Mouse (Mus musculus) brown adipose tissue, adult 24 weeks (tissue): ENCODE data around the gene Cntnap2. TPM values are rescaled to one million over a fixed set of nuclear protein-coding genes. Genes with fewer than 3 reads are reported as not detected.

Experiments
- H3K27ac ChIP-seq: fragments of 200-500 bp; replicated peaks from 2 replicates; pipeline ENCODE4 v1.5.1; 2012; ENCODE audit warnings: low read depth, mild to moderate bottlenecking, low read length
- H3K4me1 ChIP-seq: fragments of 200-500 bp; 2 replicates; pipeline ENCODE4 v1.6.1; 2012; ENCODE audit warnings: low read length, mixed read lengths; ENCODE audit not compliant: control insufficient read depth, insufficient read depth, insufficient read length
- H3K4me3 ChIP-seq: fragments of 200-500 bp; 2 replicates; pipeline ENCODE4 v1.5.1; 2012; ENCODE audit warnings: low read depth, mild to moderate bottlenecking, low read length, moderate library complexity; ENCODE audit not compliant: insufficient read depth
- polyA plus RNA-seq: library from polyadenylated mRNA; stranded (reverse); fragments of >200 nt; gene quantifications from 2 replicates; pipeline ENCODE4 v1.2.4, GENCODE M21; 2012; ENCODE audit not compliant: missing spikeins, insufficient read depth, insufficient read length

Gene Cntnap2
- polyA plus RNA-seq, 1 experiment: not detected

- no peak overlapping the region for H3K4me3 ChIP-seq
- no peak overlapping the region for H3K27ac ChIP-seq
- no peaks in the 10 kb centered on the region for H3K4me1 ChIP-seq
Measured at GRCm38 (mm10) chr6:46924709-46925108, 1865.6 kb downstream of the Cntnap2 start.

DNA sequence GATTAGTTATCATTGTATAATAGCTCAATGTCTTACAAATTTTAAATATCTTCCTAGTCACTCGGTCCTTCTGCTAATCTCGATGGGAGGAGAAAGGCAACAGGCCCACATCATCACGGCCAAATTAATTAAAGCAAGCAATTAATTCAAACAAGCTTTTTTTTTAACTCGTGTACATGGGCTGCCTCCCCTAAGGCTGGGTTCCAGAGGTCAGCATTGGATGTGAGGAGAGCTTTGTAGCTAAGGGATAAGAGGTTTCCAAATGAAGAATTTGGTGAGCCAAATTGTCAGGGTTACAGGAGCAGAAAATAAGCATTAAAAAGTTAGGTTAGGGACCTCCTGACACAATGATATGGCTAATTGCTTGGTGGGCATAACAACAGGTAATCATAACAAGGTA lies 1886.5 kb downstream of the Cntnap2 start:
- no peaks in the 10 kb centered on the region for H3K4me1 ChIP-seq
- H3K27ac ChIP-seq: no peak overlapping the region
- H3K4me3 ChIP-seq: no peak overlapping the region

DNA sequence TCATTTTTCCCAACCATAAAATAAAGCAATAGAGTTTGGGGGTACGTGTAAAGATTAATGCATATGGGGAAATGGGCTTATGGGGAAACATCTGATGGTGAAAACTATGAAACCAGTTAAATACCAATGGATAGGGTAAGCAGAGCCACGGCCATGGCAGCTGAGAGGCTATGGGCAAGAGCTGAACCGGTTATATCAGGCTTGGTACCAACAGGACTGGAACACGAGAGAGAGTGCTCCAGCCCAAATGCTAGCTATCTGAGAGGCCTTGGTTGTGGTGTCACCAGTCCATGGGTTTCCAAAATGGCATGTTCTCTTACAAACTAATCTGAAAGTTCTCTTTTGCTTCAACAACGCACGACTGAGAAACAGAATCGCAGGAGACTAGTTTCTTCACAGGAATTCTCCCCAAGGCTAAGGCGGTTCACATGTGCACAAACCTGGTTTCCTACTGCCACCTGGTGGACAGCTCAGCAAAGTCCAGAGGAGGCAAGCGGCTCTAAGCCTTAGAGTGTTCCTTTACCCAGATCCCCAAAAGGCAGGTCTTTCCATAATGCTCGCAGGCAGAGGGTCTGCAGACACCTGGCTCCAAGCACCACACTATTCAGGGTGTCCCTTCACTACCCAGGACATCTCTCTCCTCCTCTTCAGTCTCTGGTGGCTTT lies 1902.0 kb downstream of the Cntnap2 start:
- Histone ChIP-seq H3K4me1 (no peaks in the 10 kb centered on the region), H3K4me3 (no peak overlapping the region), H3K27ac (no peak overlapping the region)

DNA sequence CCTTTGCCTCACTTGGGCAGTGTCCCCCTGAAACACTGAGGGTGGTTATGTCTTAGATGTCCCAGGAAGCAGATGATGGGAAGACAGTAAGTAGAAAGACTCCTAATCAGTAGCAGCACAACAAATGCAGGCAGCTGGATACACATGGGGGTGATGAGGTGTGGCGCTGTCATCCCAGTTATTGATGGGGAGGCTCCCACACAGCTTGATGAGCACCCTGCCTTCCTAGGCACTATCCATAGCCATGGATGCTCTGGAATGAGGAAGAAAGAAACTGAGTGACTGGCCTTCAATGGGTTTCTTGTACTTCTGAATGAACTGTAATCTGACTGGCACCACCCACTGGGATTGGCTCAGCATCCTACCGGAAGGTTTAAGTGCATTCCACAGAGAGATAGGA lies 1904.1 kb downstream of the Cntnap2 start:
- H3K27ac ChIP-seq: no peak overlapping the region
- H3K4me1 ChIP-seq: no peaks in the 10 kb centered on the region
- H3K4me3 ChIP-seq: no peak overlapping the region

- no peak overlapping the region for H3K27ac ChIP-seq
- no peak overlapping the region for H3K4me3 ChIP-seq
- no peaks in the 10 kb centered on the region for H3K4me1 ChIP-seq
Measured at GRCm38 (mm10) chr6:46963693-46964092, 1904.5 kb downstream of the Cntnap2 start.

- no peak overlapping the region for H3K27ac ChIP-seq
Measured at GRCm38 (mm10) chr6:46972640-46973039, 1913.5 kb downstream of the Cntnap2 start.

DNA sequence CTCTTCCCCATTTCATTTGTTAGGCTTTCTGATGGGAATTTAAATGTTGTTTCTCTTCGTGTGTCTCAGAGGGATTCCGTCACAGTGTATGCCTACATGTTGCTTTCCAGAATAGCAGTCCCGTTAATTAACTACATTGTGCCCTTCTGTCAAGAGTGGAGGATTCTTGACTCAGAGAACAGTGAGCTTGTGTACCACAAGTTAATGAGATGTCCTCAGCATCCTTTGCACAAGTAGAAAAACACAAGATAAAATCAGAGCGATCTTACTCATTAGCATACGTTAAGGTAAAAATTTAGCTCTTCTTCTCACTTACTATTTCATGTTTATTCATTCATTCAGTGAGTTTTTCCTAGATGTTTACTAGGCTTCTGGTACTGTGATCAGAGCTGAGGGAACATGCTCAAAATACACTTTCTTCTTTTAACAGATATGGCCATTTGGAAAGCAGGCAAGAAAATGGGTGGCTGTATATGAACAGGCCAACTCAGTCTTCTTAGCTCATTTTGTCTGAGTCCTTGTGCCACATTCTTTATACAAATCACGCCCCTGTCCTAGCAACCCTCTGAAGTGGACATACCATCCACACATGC lies 1936.9 kb downstream of the Cntnap2 start:
- H3K4me1 ChIP-seq: no peaks in the 10 kb centered on the region
- no peak overlapping the region for H3K27ac ChIP-seq
- no peak overlapping the region for H3K4me3 ChIP-seq

More at GRCm38 (mm10) chr6:46972640-46973039, 1913.5 kb downstream of the Cntnap2 start:
- Histone ChIP-seq H3K4me3 (no peak overlapping the region), H3K4me1 (no peaks in the 10 kb centered on the region)

DNA sequence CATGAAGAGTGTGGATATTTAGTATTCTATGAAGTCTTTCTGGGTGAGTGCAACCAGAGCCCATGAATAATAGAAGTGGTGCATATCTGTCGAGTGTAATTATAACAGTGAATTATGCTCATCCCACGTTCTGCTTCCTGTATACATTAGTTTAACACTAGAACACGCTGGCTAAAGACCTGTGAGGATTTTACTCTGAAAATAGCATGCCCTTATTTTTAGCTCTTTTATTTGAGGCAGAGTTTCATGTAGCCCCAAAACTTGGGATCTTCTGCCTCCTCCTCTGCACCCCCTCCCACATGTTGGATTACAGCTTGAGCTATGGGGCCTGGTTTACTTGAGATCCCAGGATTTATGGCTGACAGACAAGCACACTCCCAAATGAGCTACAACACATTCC lies 1945.3 kb downstream of the Cntnap2 start:
- Histone ChIP-seq H3K27ac (no peak overlapping the region), H3K4me3 (no peak overlapping the region), H3K4me1 (no peaks in the 10 kb centered on the region)

DNA sequence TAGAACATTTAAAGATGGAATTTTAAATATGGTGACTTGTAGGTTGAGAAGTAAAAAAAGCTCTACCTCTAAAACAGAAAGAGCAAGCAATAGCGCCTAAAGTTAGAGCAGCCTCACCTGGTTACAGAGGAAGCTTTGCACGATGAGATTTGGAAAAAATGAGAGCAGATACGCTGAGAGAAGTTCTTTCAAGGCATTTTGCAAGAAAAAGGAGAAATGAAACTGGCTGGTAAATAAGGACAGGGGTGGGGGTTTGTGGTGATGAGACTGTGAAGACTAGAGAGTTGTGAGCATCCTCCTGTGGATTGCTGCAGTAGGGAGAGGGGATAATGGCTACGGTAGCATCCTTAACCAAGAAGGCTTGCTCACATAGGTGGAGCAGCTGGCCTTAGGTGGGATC lies 1953.8 kb downstream of the Cntnap2 start:
- H3K4me1 ChIP-seq: no peaks in the 10 kb centered on the region
- no peak overlapping the region for H3K27ac ChIP-seq
- H3K4me3 ChIP-seq: no peak overlapping the region

- H3K4me3 ChIP-seq: no peak overlapping the region
- H3K4me1 ChIP-seq: no peaks in the 10 kb centered on the region
- no peak overlapping the region for H3K27ac ChIP-seq
Measured at GRCm38 (mm10) chr6:47013535-47013934, 1954.4 kb downstream of the Cntnap2 start.

DNA sequence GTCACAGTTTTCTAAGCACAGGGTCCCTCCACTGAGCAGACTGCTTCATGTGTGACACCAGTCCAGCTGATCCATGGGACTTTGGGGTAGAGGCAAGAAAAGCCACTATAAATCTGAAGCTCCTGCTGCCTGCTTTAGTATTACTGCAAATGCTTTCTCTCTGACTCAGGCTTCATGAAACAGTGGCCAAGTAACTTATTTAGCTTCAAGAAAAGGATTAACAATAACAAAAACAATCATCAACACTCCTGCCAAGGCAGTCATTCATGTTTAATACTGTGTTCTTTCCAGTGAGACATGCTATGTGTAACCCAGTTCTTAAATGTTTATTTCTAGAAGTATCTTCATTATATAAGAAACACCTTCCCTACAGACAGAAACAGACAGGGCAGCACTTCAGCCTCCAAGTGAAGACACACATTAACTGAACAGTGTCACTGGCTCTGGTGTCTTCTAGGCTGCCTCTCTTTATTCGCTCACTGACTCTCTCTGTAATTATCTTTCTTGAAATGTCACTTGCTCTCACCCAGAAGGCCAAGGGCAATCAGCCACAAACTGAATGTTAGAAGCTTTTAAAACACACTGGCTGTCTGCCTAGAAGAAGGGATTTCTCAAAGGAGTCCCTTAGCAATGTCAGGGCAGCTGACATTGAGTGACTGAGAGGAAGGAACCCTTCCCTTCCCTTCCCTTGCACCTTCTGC lies 1955.9 kb downstream of the Cntnap2 start:
- H3K4me3 ChIP-seq: no peak overlapping the region
- H3K4me1 ChIP-seq: no peaks in the 10 kb centered on the region
- H3K27ac ChIP-seq: no peak overlapping the region

DNA sequence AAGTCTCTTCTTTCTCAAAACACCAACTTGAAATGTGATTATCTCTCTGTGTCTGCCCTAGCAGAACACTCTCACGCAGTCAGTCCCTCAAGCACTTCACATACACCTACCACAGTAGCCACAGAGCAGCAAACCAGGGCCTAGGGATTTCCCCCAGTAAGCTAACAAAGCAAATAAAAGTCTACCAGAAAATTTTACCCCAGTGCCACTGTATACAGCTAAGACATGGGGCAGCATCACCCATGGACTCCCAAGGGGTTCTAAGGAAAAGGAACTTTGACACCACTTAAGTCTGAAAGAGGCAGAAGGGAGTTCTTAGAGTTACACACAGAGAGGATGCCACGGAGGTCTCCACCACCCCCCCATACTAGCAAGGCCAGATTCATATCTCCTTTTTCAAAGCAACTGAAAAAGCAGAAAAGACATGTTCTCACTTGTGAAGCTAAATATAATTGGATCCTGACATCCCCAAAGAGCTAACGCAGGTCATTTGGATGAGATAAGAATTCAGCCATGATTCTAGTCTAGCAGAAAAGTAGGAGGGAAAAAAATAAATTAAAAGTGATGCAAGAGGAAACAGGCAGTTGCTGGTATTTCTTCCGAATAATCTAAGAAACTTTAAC lies 1967.0 kb downstream of the Cntnap2 start:
- Histone ChIP-seq H3K4me3 (no peak overlapping the region), H3K27ac (no peak overlapping the region), H3K4me1 (no peaks in the 10 kb centered on the region)

- H3K27ac ChIP-seq: no peak overlapping the region
- H3K4me1 ChIP-seq: no peaks in the 10 kb centered on the region
- H3K4me3 ChIP-seq: no peak overlapping the region
Measured at GRCm38 (mm10) chr6:47031362-47031761, 1972.2 kb downstream of the Cntnap2 start.

GRCm38 (mm10) chr6:47042602-47043001 lies 1983.4 kb downstream of the Cntnap2 start:
- no peak overlapping the region for H3K27ac ChIP-seq
- no peak overlapping the region for H3K4me3 ChIP-seq
- H3K4me1 ChIP-seq: no peaks in the 10 kb centered on the region

DNA sequence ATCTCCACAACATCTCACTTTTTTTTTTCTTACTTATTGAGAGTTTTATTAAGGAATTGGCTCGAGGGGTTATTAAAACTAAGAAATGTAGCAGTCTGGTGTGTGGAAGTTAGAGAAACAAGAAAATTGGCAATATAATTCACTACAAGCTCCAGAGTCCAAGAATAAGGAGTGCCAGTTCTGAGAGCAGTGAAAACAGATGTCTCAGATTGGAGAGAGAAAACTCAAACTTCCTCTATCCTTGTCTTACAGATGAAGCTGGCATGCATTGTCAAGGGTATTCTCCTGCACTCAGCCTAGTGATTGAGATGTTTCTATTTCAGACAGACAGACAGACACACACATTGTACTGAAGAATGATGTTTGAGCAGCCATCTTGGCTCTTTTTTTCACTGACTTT lies 1984.4 kb downstream of the Cntnap2 start:
- Histone ChIP-seq H3K4me3 (no peak overlapping the region), H3K4me1 (no peaks in the 10 kb centered on the region), H3K27ac (no peak overlapping the region)
